Mouse (Mus musculus): ENCODE results near the gene Slc36a2.

Slc36a2 gene

GRCm38 (mm10) chr11:55184733-55185291, at the start of gene Slc36a2:
TSS of gene Slc36a2 (minus strand) at chr11:55185077.
- no peak for DNase-seq (ENCODE audit: inconsistent ontology term)

- no peak for DNase-seq (ENCODE audit: inconsistent ontology term)
These were observed 49.4 kb upstream of the Slc36a2 start for GRCm38 (mm10) chr11:55234288-55234687.

GRCm38 (mm10) chr11:55231034-55231433, 46.2 kb upstream of the Slc36a2 start:
- no peak for DNase-seq (ENCODE audit: inconsistent ontology term)

GRCm38 (mm10) chr11:55221306-55221705, 36.4 kb upstream of the Slc36a2 start:
- no peak for DNase-seq (ENCODE audit: inconsistent ontology term)

GRCm38 (mm10) chr11:55218473-55218872, 33.6 kb upstream of the Slc36a2 start:
- no peak for DNase-seq (ENCODE audit: inconsistent ontology term)

GRCm38 (mm10) chr11:55217880-55218279, 33.0 kb upstream of the Slc36a2 start:
- DNase-seq (ENCODE audit: inconsistent ontology term), result no peak

- DNase-seq (ENCODE audit: inconsistent ontology term), result no peak
These were observed 32.5 kb upstream of the Slc36a2 start for GRCm38 (mm10) chr11:55217418-55217817.

GRCm38 (mm10) chr11:55216830-55217229, 32.0 kb upstream of the Slc36a2 start:
- no peak for DNase-seq (ENCODE audit: inconsistent ontology term)

- DNase-seq (ENCODE audit: inconsistent ontology term), result no peak
These were observed 31.2 kb upstream of the Slc36a2 start for GRCm38 (mm10) chr11:55216061-55216460.

GRCm38 (mm10) chr11:55214978-55215377, 30.1 kb upstream of the Slc36a2 start:
- DNase-seq (ENCODE audit: inconsistent ontology term), result no peak

GRCm38 (mm10) chr11:55214161-55214560, 29.3 kb upstream of the Slc36a2 start:
- no peak for DNase-seq (ENCODE audit: inconsistent ontology term)

GRCm38 (mm10) chr11:55213518-55213917, 28.6 kb upstream of the Slc36a2 start:
- no peak for DNase-seq (ENCODE audit: inconsistent ontology term)

GRCm38 (mm10) chr11:55209626-55210353, 24.9 kb upstream of the Slc36a2 start:
- no peak for DNase-seq (ENCODE audit: inconsistent ontology term)

GRCm38 (mm10) chr11:55209032-55209431, 24.2 kb upstream of the Slc36a2 start:
- no peak for DNase-seq (ENCODE audit: inconsistent ontology term)

- DNase-seq (ENCODE audit: inconsistent ontology term), result no peak
These were observed 23.3 kb upstream of the Slc36a2 start for GRCm38 (mm10) chr11:55208001-55208690.

- DNase-seq (ENCODE audit: inconsistent ontology term), result no peak
These were observed 19.7 kb upstream of the Slc36a2 start for GRCm38 (mm10) chr11:55204602-55205001.

- DNase-seq (ENCODE audit: inconsistent ontology term), result peak; percentile 91
These were observed 19.3 kb upstream of the Slc36a2 start, which contains the start of gene Slc36a1 for GRCm38 (mm10) chr11:55204159-55204596. TSS of gene Slc36a1 (plus strand) at chr11:55204350.

- no peak for DNase-seq (ENCODE audit: inconsistent ontology term)
These were observed 13.0 kb upstream of the Slc36a2 start for GRCm38 (mm10) chr11:55197740-55198510.

GRCm38 (mm10) chr11:55197086-55197485, 12.2 kb upstream of the Slc36a2 start:
- peak; percentile 33 for DNase-seq (ENCODE audit: inconsistent ontology term)

GRCm38 (mm10) chr11:55190216-55190615, 5.3 kb upstream of the Slc36a2 start:
- DNase-seq (ENCODE audit: inconsistent ontology term), result no peak

- DNase-seq (ENCODE audit: inconsistent ontology term), result no peak
These were observed 2.9 kb upstream of the Slc36a2 start for GRCm38 (mm10) chr11:55187777-55188176.

GRCm38 (mm10) chr11:55187292-55187691, 2.4 kb upstream of the Slc36a2 start:
- no peak for DNase-seq (ENCODE audit: inconsistent ontology term)
